Comparison of ENCODE assay signal across 10 mouse cellular contexts in genomic region chr10:69106796-69107195, GRCm38 (mm10).
"Had no signal": no experiment of that assay in that cellular context is flagged by ENCODE, and none has a peak within 500 bp of the region (broad histone marks: within the 10 kb centered on the region; RNA-seq: fewer than 3 reads in every experiment).

No protein-coding gene starts in this region.

- H3K27me3 ChIP-seq: limb, embryonic 12.5 days; liver, embryonic 13.5 days; midbrain, embryonic 12.5 days had no signal

- H3K4me3 ChIP-seq: limb, embryonic 12.5 days; liver, embryonic 13.5 days; midbrain, embryonic 12.5 days had no signal

- H3K9ac ChIP-seq: limb, embryonic 12.5 days; liver, embryonic 13.5 days; midbrain, embryonic 12.5 days had no signal

- DNase-seq: layer of hippocampus, adult 9-11 months; layer of hippocampus, postnatal 36 days; liver, embryonic 13.5 days; lung, adult 2 months; right cerebral cortex, adult 18-20 months; right cerebral cortex, postnatal 25 days; thymus, adult 18-20 months; thymus, postnatal 14 days had no signal

- H3K4me2 ChIP-seq: limb, embryonic 12.5 days; liver, embryonic 13.5 days; midbrain, embryonic 12.5 days had no signal

- H3K9me3 ChIP-seq: liver, embryonic 13.5 days; midbrain, embryonic 12.5 days had no signal

- H3K4me1 ChIP-seq: liver, embryonic 13.5 days; midbrain, embryonic 12.5 days had no signal

- H3K27ac ChIP-seq: limb, embryonic 12.5 days; liver, embryonic 13.5 days; midbrain, embryonic 12.5 days had no signal

- H3K36me3 ChIP-seq: limb, embryonic 12.5 days; liver, embryonic 13.5 days; midbrain, embryonic 12.5 days had no signal
